Mouse (Mus musculus) hindbrain, postnatal 0 days (tissue): ENCODE measurements around the gene Atxn7l3. TPM values are rescaled to one million over a fixed set of nuclear protein-coding genes. Genes with fewer than 3 reads are reported as not detected.
"Not testable (repeated sequence)": the region's sequence is repeated elsewhere in the genome, so short reads cannot be mapped to it uniquely, and the experiment has no call there.

Experiments
- ATAC-seq: fragments of 200-750 bp; cut with Nextera tagmentation; 2 replicates; pipeline ENCODE4 v1.8.0; 2017; ENCODE audit warnings: mild to moderate bottlenecking, moderate TSS enrichment, moderate library complexity
- DNase-seq: peaks from one replicate; pipeline ENCODE4 v3.0.0-alpha.2; 2015; ENCODE audit warnings: low spot score
- H3K27ac ChIP-seq: fragments of 300-500 bp; sonication (generic); 2 replicates; pipeline ENCODE4 v1.5.1; 2014; ENCODE audit warnings: mild to moderate bottlenecking
- H3K27me3 ChIP-seq: fragments of 300-500 bp; sonication (generic); 2 replicates; pipeline ENCODE4 v1.6.1; 2014; ENCODE audit warnings: low read length, mixed read lengths; ENCODE audit not compliant: insufficient read depth
- H3K36me3 ChIP-seq: fragments of 300-500 bp; sonication (generic); 2 replicates; pipeline ENCODE4 v1.6.1; 2014; ENCODE audit warnings: low read length, mixed read lengths; ENCODE audit not compliant: insufficient read depth
- H3K4me1 ChIP-seq: fragments of 300-500 bp; sonication (generic); 2 replicates; pipeline ENCODE4 v1.6.1; 2014; ENCODE audit warnings: antibody characterized with exemption, low read length, mixed read lengths; ENCODE audit not compliant: insufficient read depth
- H3K4me2 ChIP-seq: fragments of 300-500 bp; sonication (generic); 2 replicates; pipeline ENCODE4 v1.6.1; 2014; ENCODE audit warnings: low read depth, mild to moderate bottlenecking, low read length, moderate library complexity, mixed read lengths
- H3K4me3 ChIP-seq: fragments of 300-500 bp; sonication (generic); 2 replicates; pipeline ENCODE4 v1.5.1; 2014; ENCODE audit warnings: low read length
- H3K9ac ChIP-seq: fragments of 300-500 bp; sonication (generic); replicated peaks from 2 replicates; pipeline ENCODE4 v1.6.1; 2014; ENCODE audit warnings: mild to moderate bottlenecking, low read length, moderate library complexity, mixed read lengths
- H3K9me3 ChIP-seq: fragments of 300-500 bp; sonication (generic); 2 replicates; pipeline ENCODE4 v1.6.1; 2016; ENCODE audit warnings: low read length, mixed read lengths
- CTCF ChIP-seq: IDR thresholded peaks from 2 replicates; pipeline ENCODE4 v1.5.1; 2016; ENCODE audit warnings: antibody characterized with exemption, control low read depth, low read depth
- WGBS: fragments of 180-500 bp; shearing (Covaris S2); extraction: QIAGEN DNeasy Blood & Tissue Kit; methylation state at CpG from one replicate; pipeline ENCODE4 v1.1.7; 2014; 5-methylcytosine and 5-hydroxymethylcytosine counted together
- polyA plus RNA-seq: library from polyadenylated mRNA; unstranded; fragments of >200 nt; fragmentation: Nextera tagmentation; extraction: Ambion mirVana; gene quantifications from 2 replicates; pipeline ENCODE4 v1.2.1, GENCODE M21; 2015
- total RNA-seq: library from RNA; depleted of rRNA; stranded (reverse); fragments of >200 nt; gene quantifications from 2 replicates; pipeline ENCODE4 v1.2.3, GENCODE M21; 2014

Gene Atxn7l3
- total and polyA plus RNA-seq, 2 experiments from 2014 or later = 23.7 to 149 TPM

DNA sequence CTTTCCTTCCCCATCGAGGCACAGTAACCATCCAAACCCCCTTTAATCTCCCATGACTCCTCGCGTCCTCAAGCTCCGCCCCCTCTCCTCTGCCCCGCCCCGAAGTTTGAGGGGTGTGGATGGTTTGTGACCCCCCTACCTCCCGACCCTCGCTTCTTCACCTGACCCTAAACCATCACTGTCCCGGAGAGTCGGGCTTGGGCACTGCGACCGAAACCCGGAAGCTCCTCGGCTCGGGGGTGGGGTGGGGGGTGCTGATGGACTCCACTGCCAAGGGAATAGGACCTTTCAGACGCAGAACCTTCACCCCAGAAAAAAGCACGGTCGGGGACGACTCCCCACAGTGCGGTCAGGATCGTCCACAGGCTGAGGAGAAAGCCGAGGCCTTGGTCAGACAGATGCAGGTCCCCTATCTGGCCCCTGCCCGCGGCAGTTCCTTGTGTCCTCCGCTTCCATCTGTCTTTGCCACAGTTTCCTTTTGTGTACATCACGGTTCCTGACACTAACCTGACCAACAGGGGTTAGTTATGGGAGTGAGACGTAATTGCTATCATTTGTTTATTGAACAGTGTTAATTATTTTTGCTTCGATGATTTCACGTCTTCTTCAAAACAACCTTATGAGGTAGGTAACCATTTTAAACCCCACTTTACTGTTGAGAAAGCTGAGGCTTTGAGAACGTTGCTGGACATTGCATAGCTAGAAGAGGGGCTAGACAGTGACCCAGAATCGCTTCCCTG, 11.2 kb downstream of the Atxn7l3 start:
- peak; percentile 77 for ATAC-seq

GRCm38 (mm10) chr11:102284501-102285094, 11.8 kb downstream of the Atxn7l3 start, which contains the start of gene Tmub2:
Gene Tmub2, plus strand, starts transcription at chr11:102284931.
- peak; percentile 95 for ATAC-seq
- under 1% methylated on average over 32 of the region's 32 CpGs for whole genome bisulfite sequencing
- Histone ChIP-seq H3K9ac (peak within 1 kb of the TSS; percentile 72), H3K27me3 (no peaks in the 10 kb centered on the region), H3K4me2 (peak within 1 kb of the TSS; percentile 93), H3K4me1 (peaks cover 5% of the 10 kb centered on the region; the same call in 1 of the 2 replicates), H3K9me3 (no peaks in the 10 kb centered on the region), H3K27ac (peak within 1 kb of the TSS; percentile 80), H3K36me3 (peaks cover 10% of the 10 kb centered on the region), H3K4me3 (peak within 1 kb of the TSS; percentile 63)
- peak; percentile 23; the same call in 1 of the 2 replicates for TF ChIP-seq CTCF
- peak; percentile 99 for DNase-seq

More for the DNA sequence above, 11.2 kb downstream of the Atxn7l3 start:
- peak overlapping the region; percentile 63 for H3K4me3 ChIP-seq
- 5% methylated on average over 31 of the region's 31 CpGs for WGBS
- no peaks in the 10 kb centered on the region for H3K9me3 ChIP-seq
- DNase-seq = no peak
- peaks cover 10% of the 10 kb centered on the region for H3K36me3 ChIP-seq
- H3K4me2 ChIP-seq = peak overlapping the region; percentile 93
- peak overlapping the region; percentile 72 for H3K9ac ChIP-seq
- peaks cover 5% of the 10 kb centered on the region; the same call in 1 of the 2 replicates for H3K4me1 ChIP-seq
- H3K27ac ChIP-seq = peak overlapping the region; percentile 80
- no peak for TF ChIP-seq CTCF
- no peaks in the 10 kb centered on the region for H3K27me3 ChIP-seq

DNA sequence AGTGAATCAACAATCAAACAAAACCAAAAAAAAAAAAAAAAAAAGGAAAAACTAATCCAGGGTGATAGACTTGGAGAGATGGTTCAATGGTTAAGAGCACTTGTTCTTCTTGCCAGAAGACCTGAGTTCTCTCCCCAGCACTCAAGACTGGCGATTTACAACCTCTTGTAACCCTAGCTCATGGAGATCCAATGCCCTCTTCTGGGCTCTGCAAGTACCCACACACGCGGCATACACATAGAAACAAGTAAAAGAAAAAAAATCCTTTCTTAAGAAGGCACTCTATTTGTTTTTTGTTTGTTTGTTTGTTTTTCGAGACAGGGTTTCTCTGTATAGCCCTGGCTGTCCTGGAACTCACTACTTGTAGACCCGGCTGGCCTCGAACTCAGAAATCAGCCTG, 12.5 kb downstream of the Atxn7l3 start:
- H3K27ac ChIP-seq = peak overlapping the region; percentile 80; the same call in 1 of the 2 replicates
- peaks cover 5% of the 10 kb centered on the region; the same call in 1 of the 2 replicates for H3K4me1 ChIP-seq
- no peak overlapping the region for H3K9ac ChIP-seq
- ATAC-seq (no peak), DNase-seq (no peak)
- no peaks in the 10 kb centered on the region for H3K9me3 ChIP-seq
- H3K36me3 ChIP-seq = peaks cover 10% of the 10 kb centered on the region
- peak overlapping the region; percentile 93 for H3K4me2 ChIP-seq
- 85% methylated on average over 6 of the region's 6 CpGs for WGBS
- peak overlapping the region; percentile 63; the same call in 1 of the 2 replicates for H3K4me3 ChIP-seq
- no peaks in the 10 kb centered on the region for H3K27me3 ChIP-seq
- TF ChIP-seq CTCF = no peak; the same call in 1 of the 2 replicates

- not testable (repeated sequence) for H3K9ac ChIP-seq, H3K9me3 ChIP-seq, DNase-seq, H3K4me2 ChIP-seq, ATAC-seq, H3K4me1 ChIP-seq, H3K27me3 ChIP-seq, H3K4me3 ChIP-seq, H3K36me3 ChIP-seq, H3K27ac ChIP-seq
- WGBS = 73% methylated on average over 6 of the region's 6 CpGs
These were observed 16.2 kb downstream of the Atxn7l3 start for GRCm38 (mm10) chr11:102280267-102280666.

DNA sequence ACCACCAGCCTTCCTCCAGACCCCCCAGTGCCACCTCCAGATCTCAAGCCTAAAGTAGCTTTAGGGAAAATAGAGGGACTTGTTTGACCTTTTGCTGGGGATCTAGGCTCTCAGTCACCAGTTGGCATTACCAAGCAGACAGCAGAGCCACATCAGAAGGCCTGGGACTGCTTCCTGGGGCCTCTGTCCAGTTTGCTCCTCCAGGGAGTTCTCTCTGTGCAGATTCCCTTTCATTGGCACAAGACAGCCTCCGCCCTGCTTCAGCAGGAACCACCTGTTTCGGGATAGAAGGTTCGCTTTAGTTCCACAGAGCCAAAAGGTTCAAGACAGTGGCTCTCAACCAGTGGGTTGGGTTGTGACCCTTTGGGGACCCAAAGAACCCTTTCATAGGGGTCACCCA, 16.8 kb downstream of the Atxn7l3 start:
- no peak for DNase-seq
- Histone ChIP-seq H3K4me3 (no peak overlapping the region), H3K36me3 (no peaks in the 10 kb centered on the region), H3K9ac (no peak overlapping the region), H3K4me1 (0 out of 2 replicates have a peak, but pooled peaks cover 5% of the 10 kb centered on the region), H3K27ac (no peak overlapping the region), H3K27me3 (no peaks in the 10 kb centered on the region), H3K4me2 (no peak overlapping the region), H3K9me3 (no peaks in the 10 kb centered on the region)
- 93% methylated on average over 3 of the region's 3 CpGs for WGBS
- no peak for ATAC-seq
- no peak for TF ChIP-seq CTCF

DNA sequence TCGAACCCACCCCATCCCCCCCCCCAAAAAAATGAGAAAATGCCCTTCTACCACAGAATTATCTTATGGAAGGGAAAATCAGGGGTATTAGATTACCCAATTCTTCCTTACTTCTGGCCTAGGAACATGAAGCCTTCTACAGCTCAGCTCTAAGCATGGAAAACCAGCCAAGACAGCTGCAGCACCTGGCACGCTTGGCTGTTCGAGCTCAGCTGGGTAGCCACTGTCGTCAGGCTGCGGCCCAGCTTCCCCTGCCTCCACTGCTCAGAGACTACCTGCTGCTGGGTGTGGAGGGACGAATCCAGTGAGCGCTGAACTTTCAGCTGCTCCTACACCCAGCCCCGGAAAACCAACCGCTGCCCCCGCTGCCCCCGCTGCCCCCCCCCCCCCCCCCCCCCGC, 18.7 kb downstream of the Atxn7l3 start:
- Histone ChIP-seq H3K4me2 (no peak overlapping the region), H3K4me3 (no peak overlapping the region), H3K27me3 (no peaks in the 10 kb centered on the region), H3K27ac (no peak overlapping the region), H3K36me3 (no peaks in the 10 kb centered on the region), H3K4me1 (0 out of 2 replicates have a peak, but pooled peaks cover 5% of the 10 kb centered on the region), H3K9ac (no peak overlapping the region), H3K9me3 (no peaks in the 10 kb centered on the region)
- DNase-seq (peak; percentile 33), ATAC-seq (no peak)
- TF ChIP-seq CTCF = no peak
- WGBS = 37% methylated on average over 11 of the region's 12 CpGs
